Mouse (Mus musculus) spleen, postnatal 14 days (tissue): ENCODE results near the gene Ccdc17.

Source experiments
- DNase-seq, 2 experiments: peaks; one replicate each; pipeline ENCODE4 v3.0.0; 2021 to 2022; ENCODE audit warnings: low spot score in 2 of 2

Gene Ccdc17

DNA sequence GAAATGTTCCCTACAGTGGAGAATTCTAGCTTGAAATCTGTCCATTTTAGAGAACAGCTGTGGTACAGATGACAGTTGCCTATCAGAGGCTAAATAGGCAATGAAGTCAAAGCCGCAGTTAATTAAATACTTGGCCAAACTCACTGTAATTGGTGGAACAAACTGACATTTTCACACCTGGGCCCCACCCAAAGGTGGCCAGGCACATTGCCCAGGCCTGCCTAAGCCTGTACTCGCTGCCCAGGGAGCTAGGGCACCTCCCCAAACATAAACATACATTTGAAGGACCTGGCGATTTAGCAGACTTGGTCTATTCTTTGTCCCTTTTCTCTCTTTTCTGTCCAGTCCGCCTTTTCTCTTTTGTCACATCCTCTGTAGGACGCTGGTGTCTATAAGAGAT, at the start of gene Ccdc17:
Ccdc17 (plus strand) TSS at position 276 of the 400 bp plus-strand sequence.
- DNase-seq: no peak

DNA sequence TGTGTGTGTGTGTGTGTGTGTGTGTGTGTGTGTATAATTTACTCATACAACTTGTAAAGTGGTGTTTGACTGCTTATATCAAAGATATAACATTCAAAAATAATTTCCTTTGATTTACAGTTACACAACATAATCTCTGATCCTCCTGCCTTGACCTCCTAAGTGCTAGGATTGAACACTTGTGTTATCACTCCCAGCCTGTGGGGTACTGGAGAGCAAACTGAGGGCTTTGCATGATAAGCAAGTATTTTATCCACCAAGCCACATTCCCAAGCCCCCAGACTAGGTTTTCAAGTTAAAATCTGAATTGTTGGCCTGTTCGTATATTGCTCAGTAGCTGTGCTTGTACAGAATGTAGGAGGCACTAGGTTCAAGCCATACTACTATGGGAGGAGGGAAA, 46.0 kb upstream of the Ccdc17 start:
- no peak for DNase-seq

DNA sequence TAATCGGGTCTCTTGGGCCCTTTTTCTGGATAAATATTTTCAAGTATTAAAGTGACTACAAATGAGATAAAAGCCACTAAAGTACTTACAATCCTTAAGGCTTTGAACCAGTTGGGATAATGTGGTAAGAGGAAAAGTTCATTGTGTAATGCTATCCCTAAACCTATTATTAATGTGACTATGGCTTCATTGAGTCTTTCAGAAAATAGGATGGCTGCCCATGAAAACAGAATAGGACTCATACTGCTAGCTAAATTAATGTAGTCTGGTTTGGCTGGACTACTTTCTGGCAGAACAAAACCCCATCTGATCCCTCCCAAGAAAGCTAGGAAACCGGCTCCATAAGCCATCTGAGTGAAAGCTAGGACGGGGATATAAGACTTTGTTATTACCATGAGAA, 43.4 kb upstream of the Ccdc17 start:
- no peak for DNase-seq

DNA sequence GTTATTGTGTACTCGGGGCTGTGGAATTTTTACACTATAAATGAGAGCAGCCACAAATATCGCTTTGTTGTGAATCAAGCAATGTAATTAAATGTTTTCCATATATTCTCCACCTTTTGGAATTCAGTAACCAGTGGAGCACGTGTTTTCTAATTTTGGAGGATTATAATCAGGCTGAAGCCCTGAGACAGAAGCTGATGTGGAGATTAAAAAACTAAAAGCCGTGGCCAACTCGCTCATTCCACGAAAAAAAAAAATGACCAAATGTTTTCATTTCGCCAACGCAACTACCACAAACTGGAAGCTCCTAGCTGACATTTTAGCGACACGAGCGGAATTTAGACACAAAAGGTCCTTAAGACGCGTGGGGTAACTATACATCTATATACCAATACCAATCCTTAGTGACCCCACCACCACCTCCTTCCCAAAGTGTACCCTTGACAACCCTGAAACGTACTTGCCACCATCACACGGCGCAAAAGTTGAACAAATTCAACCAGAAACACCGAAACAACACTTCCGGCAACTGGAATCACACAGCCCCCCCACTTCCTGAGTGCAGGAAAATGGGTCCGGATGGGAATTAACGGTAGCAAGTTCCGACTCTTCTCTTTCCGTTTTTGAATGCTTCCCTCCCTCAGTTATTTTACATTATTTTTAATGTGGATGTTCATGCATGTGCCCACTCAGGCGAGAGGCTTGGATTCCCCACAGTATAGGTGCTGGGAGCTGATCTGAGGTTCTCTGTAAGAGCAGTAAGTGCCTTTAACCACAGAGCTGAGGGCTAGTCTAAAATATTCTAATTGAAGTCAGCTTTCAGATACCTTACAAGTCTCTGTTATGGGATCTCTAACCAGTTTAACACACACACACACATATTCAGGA, 40.8 kb upstream of the Ccdc17 start, which contains the start of gene Tmem69:
Tmem69 (minus strand) TSS at position 524 of the 888 bp plus-strand sequence.
- peak; percentile 48 to 76 for DNase-seq

DNA sequence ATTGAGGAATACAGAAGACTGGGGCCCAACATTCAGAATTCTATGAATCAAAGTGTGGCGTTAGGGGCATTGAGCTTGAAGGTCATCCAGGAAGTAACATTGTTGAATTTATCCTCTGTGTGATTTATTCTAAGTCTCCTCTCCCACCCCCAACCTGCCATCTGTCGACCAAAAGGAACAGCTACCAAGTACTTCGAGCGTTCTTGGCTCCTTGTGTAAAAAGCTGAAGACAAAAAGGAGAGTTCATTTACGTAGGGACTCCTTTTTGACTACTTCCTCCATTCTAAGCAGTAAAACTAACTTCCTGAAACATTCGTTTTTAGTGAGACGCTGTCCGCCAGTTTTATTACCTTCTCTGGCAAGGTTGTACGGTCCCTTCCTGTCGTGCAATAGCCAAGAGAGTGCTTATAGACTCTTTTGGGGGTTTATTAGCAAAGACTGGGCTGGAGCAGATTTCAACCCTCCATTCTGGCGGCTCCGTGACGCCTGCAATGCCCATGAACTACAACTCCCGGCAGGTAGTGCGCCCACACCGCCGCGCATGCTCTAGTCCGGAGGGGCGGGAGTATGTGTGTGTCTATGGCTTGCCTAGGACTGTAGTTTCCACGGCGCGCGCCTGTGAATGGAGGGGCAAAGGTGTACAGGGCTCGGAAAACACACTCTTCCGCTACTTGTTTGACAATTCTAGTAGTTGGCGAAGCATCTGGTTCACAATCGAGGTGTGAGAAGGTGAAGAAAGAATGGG, 39.7 kb upstream of the Ccdc17 start:
- peak; percentile 85 to 91 for DNase-seq

DNA sequence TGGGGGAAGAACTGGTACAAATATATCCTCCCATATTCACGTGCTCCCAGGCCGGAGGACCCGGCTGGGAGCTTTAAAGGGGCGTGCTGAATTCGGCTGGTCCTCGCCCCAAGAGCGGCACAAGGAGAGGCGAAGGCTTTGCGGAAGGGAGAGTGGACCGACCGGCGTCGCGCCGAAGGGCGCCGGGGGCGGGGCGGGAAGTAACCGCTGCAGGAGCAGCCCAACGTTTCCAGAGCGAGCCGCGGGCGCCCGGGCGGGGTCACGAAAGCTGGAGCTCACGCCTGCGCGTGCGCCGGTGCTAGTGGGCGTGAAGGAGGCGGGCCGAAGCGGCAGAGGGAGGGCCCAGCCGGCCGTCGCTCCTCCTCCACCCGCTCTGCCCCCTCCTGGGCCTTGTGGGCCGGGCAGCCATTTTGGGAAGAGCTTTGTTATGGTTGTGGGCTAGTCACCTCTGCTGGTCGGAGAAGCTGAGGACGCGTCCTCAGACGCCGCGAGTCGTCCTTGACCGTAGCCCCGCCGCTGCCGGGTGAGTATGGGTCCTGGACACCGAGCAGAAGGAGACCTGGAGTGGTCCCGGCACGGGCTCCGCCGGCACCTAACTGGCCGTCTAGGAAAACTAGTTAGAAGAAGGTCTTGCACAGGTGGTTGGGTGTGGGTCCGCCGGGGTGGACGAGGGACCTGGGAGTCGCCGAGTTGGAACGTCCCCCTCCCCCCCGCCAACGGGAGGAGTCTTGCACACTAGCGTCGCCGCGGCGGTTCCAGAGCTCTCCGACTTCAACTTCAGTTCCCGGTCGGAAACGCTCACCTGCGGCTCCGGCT, 38.9 kb upstream of the Ccdc17 start, which contains the start of gene Gpbp1l1:
Gpbp1l1 (plus strand) TSS at position 353 of the 816 bp plus-strand sequence.
- DNase-seq: peak; percentile 98

DNA sequence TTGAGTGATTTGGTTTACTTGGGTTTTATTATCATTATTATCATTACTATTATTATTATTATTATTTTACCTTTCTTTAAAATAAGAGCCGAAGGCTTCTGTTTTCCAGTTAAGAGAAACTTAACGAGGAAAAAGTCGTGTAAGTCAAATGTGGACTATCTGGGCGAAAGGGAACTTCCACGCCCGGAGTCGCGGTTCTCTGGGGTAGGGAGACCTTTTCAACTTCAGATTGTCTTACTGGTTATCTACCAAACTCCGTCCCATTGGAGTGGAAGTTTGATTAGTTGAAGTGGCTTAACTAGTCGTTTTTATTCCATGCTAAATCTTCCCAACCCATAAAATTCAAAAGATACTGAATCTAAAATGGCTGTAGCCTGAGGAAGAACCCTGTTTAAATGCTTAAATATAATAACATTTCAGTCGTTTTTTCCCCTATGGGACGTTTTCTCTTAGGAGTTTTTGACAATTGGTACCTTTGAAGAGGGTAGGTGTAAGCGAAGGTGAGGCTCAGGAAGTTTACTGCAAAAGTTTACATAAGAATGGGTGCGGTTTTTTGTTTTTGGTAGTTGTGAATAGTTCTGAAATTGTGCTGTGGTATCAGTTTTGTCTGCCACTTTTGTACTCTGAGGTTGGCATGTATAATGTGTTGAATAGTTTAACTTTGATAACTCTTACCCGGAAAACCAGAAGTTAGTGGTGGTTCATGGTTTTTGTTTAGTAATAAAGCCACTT, 38.1 kb upstream of the Ccdc17 start:
- no peak for DNase-seq

DNA sequence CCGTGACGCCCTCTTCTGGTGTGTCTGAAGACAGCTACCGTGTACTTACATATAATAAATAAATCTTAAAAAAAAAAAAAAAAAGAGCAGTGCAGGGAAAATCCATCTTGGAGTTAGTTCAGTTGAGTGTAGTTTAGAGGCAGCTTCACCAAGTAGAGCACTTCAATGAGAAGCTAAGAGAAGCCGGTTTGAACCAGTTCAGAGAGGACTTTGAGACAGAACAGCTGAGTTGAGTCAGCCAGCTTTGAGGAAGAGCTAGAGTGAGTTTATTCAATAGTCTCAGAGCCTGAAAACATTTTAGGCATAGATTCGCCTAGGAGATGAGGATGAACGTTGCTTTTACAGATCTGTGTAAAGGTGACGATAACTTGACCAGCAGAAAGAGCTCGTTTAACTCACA, 661 bp upstream of the Ccdc17 start:
- no peak for DNase-seq

DNA sequence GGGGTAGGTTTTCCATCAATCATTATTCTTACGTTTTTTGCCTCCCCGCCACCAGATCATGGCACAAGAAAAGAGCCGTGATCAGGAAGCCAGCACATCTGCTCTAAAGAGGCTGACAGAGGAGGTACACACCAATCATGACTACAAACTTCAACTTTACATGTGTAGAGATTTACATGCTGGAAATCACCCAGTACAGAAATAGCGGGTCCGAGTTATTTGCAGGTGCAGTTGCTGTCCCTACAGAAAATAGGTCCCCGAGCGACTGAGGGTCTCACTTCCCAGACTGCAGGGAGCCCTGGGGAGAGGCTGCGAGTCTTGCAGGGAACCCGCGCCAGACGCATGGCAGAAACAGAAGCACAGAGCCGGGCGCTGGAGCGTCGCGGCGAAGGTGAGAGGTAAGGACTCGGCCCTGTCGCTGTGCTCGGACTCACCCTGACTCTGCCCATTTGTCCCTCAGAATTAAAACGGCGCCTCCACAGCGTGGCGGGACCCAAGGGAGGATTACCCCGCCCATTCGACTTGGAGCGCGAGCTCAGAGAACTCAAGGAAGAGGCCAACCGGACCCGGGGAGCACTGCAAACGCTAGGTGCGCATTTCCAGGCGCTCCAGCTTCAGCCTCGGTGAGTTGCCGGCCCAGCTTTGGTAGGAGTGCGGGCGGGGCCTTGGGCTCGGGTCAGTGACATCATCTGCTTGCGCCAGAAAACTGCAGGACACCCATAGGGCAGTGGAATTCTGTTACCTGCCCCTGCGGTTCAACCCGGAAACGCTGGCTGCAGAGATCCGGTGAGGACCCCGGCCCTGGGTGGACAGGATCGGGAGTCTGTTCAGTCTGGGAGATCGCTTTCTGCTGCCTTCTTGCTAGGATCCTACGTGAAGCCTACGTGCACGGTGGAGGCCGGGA, 776 bp downstream of the Ccdc17 start:
- DNase-seq: peak; percentile 65 to 80

DNA sequence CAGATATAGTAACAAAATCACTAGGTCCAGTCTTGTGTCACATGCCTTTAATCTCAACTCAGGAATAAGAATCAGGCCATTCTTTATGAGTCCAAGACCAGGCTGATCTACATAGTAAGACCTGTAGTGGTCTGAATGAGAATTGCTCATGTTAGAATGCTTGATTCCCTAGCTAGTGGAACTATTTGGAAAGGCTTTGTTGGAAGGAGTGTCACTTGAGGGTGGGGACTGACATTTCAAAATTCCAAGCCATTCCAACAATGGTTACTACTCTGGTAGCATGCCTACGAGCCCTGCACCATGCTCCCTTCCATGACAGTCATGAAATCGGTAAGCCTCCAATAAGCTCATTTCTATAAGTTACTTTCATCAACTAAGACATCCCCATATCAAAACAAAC, 16.2 kb downstream of the Ccdc17 start:
- no peak for DNase-seq

DNA sequence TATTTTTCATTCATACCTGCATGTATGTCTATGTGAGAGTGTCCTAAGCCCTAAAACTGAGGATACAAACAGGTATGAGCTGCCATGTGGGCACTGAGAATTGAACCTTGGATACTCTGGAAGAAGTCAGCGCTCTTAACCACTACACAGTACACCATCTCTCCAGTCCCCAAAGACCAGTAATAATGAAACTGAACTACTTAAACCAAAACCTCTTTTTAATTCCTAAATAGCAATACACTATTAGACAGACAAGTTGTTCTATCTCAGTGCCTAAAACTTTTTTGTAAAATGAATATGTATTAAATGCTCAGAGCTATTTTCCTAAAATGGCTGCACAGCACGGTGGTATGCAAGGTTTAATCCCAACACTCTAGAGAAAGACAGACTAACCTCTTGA, 18.8 kb downstream of the Ccdc17 start:
- DNase-seq: no peak

DNA sequence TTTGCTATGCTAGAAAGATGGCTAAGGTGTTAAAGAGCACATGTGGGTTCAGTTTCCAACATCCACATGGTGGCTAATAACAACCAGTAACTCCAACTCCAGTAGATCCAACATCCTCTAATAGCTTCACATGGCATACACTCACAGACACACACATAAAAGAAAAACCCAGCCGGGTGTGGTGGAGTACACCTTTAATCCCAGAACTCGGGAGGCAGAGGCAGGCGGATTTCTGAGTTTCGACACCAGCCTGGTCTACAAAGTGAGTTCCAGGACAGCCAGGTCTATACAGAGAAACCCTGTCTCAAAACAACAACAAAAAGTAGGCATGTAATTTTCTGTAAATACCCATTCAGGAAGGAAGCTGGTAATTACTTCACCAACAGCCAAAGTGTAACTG, 28.4 kb downstream of the Ccdc17 start:
- DNase-seq: no peak

DNA sequence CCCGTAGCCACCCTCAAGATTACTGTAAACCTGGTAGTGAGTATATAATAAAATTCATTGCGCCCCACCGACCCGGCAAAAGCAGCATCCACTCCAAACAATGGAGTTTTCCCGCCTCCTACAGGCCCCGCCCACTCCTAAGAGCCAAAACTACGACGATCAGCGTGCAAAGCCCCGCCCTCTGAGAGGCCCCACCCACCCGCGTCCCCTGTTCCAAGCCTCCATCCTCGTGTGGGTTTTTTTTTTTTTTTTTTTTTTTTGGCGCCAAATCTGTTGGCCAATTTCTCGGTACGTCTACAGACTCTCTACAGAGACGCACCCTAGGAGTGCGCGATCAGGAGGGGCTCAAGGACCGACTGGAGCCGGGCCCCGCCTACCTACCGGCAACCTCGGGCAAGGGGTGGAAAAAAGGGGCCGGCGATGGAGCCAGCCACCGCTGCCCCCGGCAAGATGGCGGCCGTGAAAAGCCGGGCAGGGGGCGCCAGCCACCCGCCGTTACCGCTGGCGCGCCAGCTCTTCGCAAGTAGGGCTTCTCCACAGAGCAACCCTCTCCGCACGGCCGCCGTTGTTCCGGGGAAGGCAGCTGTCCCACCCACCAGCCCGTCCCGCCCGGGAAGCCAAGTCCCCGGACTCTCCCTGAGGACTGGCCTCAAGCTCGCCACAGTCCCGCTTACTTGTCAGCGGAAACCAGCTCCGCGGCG, 30.4 kb downstream of the Ccdc17 start:
- peak; percentile 62 to 69 for DNase-seq

DNA sequence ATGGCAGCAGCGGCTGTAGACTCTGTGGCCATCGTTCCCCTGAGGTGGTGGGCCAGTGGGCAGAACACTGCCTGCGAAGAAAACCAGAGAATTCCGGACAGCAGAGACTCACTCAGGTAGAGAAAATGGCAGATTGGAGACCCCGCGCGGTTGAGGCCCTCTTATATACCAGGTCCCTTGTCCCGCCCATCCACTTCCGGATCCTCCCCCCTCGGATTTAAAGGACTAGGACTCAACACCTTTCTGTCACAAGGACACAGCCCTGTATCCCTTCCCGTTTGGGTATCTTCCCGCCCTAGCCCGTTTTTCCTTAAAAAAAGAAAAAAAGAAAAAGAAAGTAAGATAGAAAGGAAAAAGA, 30.9 kb downstream of the Ccdc17 start:
- peak; percentile 75 to 84 for DNase-seq

DNA sequence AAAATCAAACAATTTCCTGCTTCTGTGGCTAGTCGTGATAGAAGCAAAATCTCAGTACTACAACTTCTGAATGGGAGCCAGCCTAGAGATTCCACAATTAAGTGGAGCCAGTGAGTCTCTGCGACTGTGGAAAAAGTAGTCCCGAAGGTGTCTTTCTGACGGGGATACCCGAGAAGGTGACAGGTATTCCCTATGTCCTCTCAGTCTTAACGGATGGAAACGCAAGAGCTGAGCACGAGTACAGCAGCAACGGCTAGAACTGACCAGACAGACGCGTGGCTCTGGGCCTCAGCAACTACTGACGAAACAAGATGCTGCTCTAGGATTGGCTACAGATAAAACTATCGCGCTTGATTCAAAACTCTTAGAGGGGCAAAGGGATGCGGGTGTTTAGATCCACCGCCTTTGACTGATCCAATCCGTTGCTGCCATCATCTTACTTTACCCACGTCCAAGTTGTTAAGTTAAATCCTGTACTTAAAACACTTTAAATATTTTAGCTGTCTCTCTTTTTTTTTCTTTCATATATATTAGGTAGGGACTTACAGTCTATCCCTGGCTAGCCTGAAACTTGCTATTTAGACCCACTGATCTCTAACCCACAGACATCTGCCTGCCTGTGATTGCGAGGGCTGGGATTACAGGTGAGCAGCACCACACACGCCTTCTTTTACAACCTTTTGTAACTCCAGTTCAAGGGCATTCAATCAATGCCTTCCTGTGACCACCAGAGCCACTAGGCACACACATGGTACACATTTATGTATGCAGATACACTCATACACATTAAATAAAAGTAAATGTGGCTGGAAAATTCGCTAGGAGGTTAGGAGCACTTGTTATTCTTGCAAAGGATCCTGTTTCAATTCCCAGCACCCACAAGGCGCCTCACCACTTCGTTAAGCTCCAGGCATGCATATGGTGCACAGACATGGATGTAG, 31.5 kb downstream of the Ccdc17 start, which contains the start of gene Nasp:
Nasp (minus strand) TSS at position 220 of the 941 bp plus-strand sequence.
- peak; percentile 32 to 52 for DNase-seq

DNA sequence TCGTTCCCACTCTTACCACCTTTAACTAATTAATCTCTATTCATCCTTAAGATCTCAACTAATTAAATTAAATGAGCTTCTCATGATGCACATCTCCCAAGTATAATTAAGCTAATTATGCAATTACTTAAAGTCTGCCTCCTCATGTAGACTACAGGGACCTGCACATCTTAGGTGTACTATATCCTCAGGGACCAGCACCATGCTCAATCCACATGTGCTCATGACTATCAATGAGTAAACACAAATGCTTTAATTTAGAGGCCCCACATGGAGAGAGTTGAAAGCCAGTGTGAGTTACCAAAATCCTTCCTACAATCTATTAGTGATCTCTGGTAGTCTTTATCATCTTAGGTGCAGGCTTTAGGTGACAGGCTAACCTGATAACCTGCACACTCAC, 38.7 kb downstream of the Ccdc17 start:
- no peak for DNase-seq

DNA sequence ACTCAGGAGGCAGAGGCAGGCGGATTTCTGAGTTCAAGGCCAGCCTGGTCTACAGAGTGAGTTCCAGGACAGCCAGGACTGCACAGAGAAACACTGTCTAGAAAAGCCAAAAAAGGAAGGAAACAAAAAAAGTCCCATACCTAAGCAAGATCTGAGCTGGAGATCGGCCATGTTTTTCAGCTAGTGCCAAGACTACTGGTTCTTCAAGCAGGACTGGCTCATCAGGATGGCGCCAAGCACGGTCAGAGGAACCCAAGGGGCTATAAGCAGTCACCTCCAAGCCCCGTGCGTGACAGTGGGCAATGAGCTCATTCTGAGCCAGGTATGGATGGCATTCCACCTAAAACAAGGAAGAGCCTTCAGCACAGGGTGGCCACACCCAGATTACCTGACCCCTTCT, 42.4 kb downstream of the Ccdc17 start:
- no peak for DNase-seq

DNA sequence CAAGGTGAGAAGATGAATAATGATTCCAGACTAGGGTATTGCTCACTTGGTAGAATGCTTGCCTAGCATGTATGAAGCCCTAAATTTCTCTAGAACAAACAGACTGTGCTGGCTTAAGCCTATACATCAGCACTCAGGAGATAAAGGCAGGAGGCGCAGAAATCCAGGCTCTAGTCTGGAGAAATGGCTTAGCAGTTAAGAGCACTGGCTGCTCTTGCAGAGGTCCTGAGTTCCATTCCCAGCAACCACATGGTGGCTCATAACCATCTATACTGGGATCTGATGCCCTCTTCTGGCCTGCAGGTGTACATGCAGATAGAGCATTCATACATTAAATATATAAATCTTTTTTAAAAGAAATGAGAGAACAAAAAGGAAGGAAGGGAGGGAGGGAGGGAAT, 45.6 kb downstream of the Ccdc17 start:
- no peak for DNase-seq
